8 mouse cellular contexts compared by ENCODE assay signal in the genomic region with DNA sequence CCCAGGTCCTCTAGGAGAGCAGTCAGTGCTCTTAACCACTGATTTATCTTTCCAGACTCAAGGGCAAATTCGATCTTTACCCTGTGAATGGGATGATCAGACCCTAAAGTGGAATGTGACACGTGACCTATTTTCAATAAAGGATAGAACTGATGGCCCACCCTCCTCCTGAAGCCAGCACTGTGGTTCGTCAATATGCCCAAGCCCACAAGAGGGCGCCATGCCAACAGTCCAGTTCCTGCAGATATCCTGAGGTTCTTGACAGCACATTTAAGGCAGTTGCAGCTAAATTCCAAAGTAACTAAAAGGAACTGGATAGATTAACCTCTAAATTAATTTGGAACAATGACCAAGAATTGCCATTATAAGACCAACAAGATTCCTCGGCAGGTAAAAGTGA. TPM values are rescaled to one million over a fixed set of nuclear protein-coding genes. Genes with fewer than 3 reads are reported as not detected.
DNase-seq lines count a peak whose midpoint lies in the region; ATAC-seq and TF ChIP-seq lines count a peak whose summit lies in the region.

No protein-coding gene starts in this region.

- ATAC-seq in G1E (ENCODE audit: extremely low read depth, insufficient number of reproducible peaks, low FRiP score, poor library complexity, severe bottlenecking), result no peak
- ATAC-seq in embryonic facial prominence, embryonic 11.5 days (replicated peaks; ENCODE audit: insufficient number of reproducible peaks, low FRiP score, low TSS enrichment, low read depth), result no peak
- no peak for ATAC-seq in lung, embryonic 14.5 days (ENCODE audit: insufficient read depth)

- peak; percentile 81 to 85 for DNase-seq in cerebellum, postnatal 10 days
- DNase-seq in cerebellum, adult 8-10 months, result no peak
- peak; percentile 66 to 72 for DNase-seq in layer of hippocampus, postnatal 10 days (ENCODE audit: low spot score in 2 of 2)
- no peak for DNase-seq in layer of hippocampus, adult 9-10 months (ENCODE audit: low spot score)
- DNase-seq in G1E (ENCODE audit: low spot score), result peak; percentile 18
- peak; percentile 75 for DNase-seq in embryonic facial prominence, embryonic 11.5 days (ENCODE audit: low spot score)
- peak; percentile 82 for DNase-seq in lung, embryonic 14.5 days
- peak; percentile 40 for DNase-seq in thymus, postnatal 36 days

- H3K4me1 ChIP-seq in G1E (ENCODE audit: insufficient read depth, low read depth, low read length), result peaks cover 9% of the 10 kb centered on the region
- peaks cover 9% of the 10 kb centered on the region for H3K4me1 ChIP-seq in embryonic facial prominence, embryonic 11.5 days (ENCODE audit: control insufficient read depth, insufficient read depth, low read length)
- 0 out of 2 replicates have a peak, but pooled peaks cover 3% of the 10 kb centered on the region for H3K4me1 ChIP-seq in lung, embryonic 14.5 days (ENCODE audit: insufficient read depth)

- H3K36me3 ChIP-seq in G1E (replicated peaks), result no peaks in the 10 kb centered on the region
- no peaks in the 10 kb centered on the region for H3K36me3 ChIP-seq in embryonic facial prominence, embryonic 11.5 days (replicated peaks; ENCODE audit: control insufficient read depth, insufficient read depth, low read depth, low read length)
- no peaks in the 10 kb centered on the region for H3K36me3 ChIP-seq in lung, embryonic 14.5 days (ENCODE audit: insufficient read depth)

- no peak for TF ChIP-seq CTCF in G1E (IDR thresholded peaks at IDR 0.05; ENCODE audit: low read depth, low read length)
- TF ChIP-seq CTCF in lung, embryonic 14.5 days (IDR thresholded peaks at IDR 0.05; ENCODE audit: low read depth), result peak; percentile 79

- no peaks in the 10 kb centered on the region for H3K27me3 ChIP-seq in G1E (ENCODE audit: insufficient read depth, low read length)
- H3K27me3 ChIP-seq in embryonic facial prominence, embryonic 11.5 days (ENCODE audit: control insufficient read depth, insufficient read depth, low read length), result peaks cover 11% of the 10 kb centered on the region; the same call in 1 of the 2 replicates
- H3K27me3 ChIP-seq in lung, embryonic 14.5 days (ENCODE audit: insufficient read depth, low read length), result peaks cover 36% of the 10 kb centered on the region

- 27% methylated on average over 5 of the region's 5 CpGs for whole genome bisulfite sequencing in embryonic facial prominence, embryonic 11.5 days
- WGBS in lung, embryonic 14.5 days, result 25% methylated on average over 5 of the region's 5 CpGs

- no peak overlapping the region for H3K27ac ChIP-seq in embryonic facial prominence, embryonic 11.5 days (replicated peaks; ENCODE audit: low read depth, low read length)
- no peak overlapping the region for H3K27ac ChIP-seq in lung, embryonic 14.5 days (ENCODE audit: low read depth)

- H3K4me2 ChIP-seq in embryonic facial prominence, embryonic 11.5 days (ENCODE audit: low read depth, low read length), result no peak overlapping the region
- no peak overlapping the region for H3K4me2 ChIP-seq in lung, embryonic 14.5 days

- no peak overlapping the region for H3K9ac ChIP-seq in embryonic facial prominence, embryonic 11.5 days (replicated peaks; ENCODE audit: low read length)
- H3K9ac ChIP-seq in lung, embryonic 14.5 days, result no peak overlapping the region

- H3K9me3 ChIP-seq in G1E (replicated peaks), result peaks cover 27% of the 10 kb centered on the region
- H3K9me3 ChIP-seq in embryonic facial prominence, embryonic 11.5 days (replicated peaks; ENCODE audit: control insufficient read depth, low read length), result no peaks in the 10 kb centered on the region
- H3K9me3 ChIP-seq in lung, embryonic 14.5 days (ENCODE audit: low read depth, low read length), result no peaks in the 10 kb centered on the region

- H3K4me3 ChIP-seq in G1E (ENCODE audit: low read depth, low read length), result no peak overlapping the region
- no peak overlapping the region for H3K4me3 ChIP-seq in embryonic facial prominence, embryonic 11.5 days (ENCODE audit: low read depth, low read length)
- no peak overlapping the region for H3K4me3 ChIP-seq in lung, embryonic 14.5 days (ENCODE audit: low read depth, low read length)

RNA-seq across cellular contexts. Expression of a gene that starts 3.5 kb away (rescaled TPM):
- total RNA-seq in layer of hippocampus, postnatal 10 days (2021), result 10 to 100 TPM; 11.4 to 11.6 TPM
- not detected in 2 replicates for total RNA-seq in G1E (2014; fragmentation: Nextera tagmentation)
- 0.05 and 0.23 TPM in 2 replicates for total RNA-seq in G1E (2017)
- 0.01 and 0.07 TPM in 2 replicates for polyA plus RNA-seq in G1E (2012)
- polyA plus RNA-seq in embryonic facial prominence, embryonic 11.5 days (2014; fragmentation: Nextera tagmentation; extraction: Ambion mirVana), result 17.6 and 22.9 TPM in 2 replicates
- polyA plus RNA-seq in lung, embryonic 14.5 days (2014; fragmentation: Nextera tagmentation; extraction: Ambion mirVana), result 14.8 and 18.0 TPM in 2 replicates

RNA-seq across cellular contexts. Expression of a gene that starts 6.6 kb away (rescaled TPM):
- 100 to 1,000 TPM; 135 to 141 TPM for total RNA-seq in layer of hippocampus, postnatal 10 days (2021)
- total RNA-seq in G1E (2014; fragmentation: Nextera tagmentation) (44.7 and 55.8 TPM in 2 replicates), G1E (2017) (51.1 and 58.2 TPM in 2 replicates)
- 60.8 and 61.4 TPM in 2 replicates for polyA plus RNA-seq in G1E (2012)
- polyA plus RNA-seq in embryonic facial prominence, embryonic 11.5 days (2014; fragmentation: Nextera tagmentation; extraction: Ambion mirVana), result 117 and 134 TPM in 2 replicates
- 142 and 151 TPM in 2 replicates for polyA plus RNA-seq in lung, embryonic 14.5 days (2014; fragmentation: Nextera tagmentation; extraction: Ambion mirVana)

RNA-seq across cellular contexts. Expression of a gene that starts 24.9 kb away (rescaled TPM):
- total RNA-seq in layer of hippocampus, postnatal 10 days (2021), result 10 to 100 TPM; 27.3 to 33.0 TPM
- total RNA-seq in G1E (2014; fragmentation: Nextera tagmentation), result 6.9 and 7.2 TPM in 2 replicates
- total RNA-seq in G1E (2017), result 19.4 and 23.4 TPM in 2 replicates
- polyA plus RNA-seq in G1E (2012), result 16.6 and 21.5 TPM in 2 replicates
- 47.4 and 50.0 TPM in 2 replicates for polyA plus RNA-seq in embryonic facial prominence, embryonic 11.5 days (2014; fragmentation: Nextera tagmentation; extraction: Ambion mirVana)
- polyA plus RNA-seq in lung, embryonic 14.5 days (2014; fragmentation: Nextera tagmentation; extraction: Ambion mirVana), result 36.2 and 38.0 TPM in 2 replicates

RNA-seq across cellular contexts. Expression of a gene that starts 27.0 kb away (rescaled TPM):
- 1 to 10 TPM; 4.7 to 5.2 TPM for total RNA-seq in layer of hippocampus, postnatal 10 days (2021)
- total RNA-seq in G1E (2014; fragmentation: Nextera tagmentation) (not detected in 2 replicates), G1E (2017) (under 0.01 and 0.12 TPM in 2 replicates)
- not detected in 2 replicates for polyA plus RNA-seq in G1E (2012)
- polyA plus RNA-seq in embryonic facial prominence, embryonic 11.5 days (2014; fragmentation: Nextera tagmentation; extraction: Ambion mirVana), result 0.84 and 1.1 TPM in 2 replicates
- polyA plus RNA-seq in lung, embryonic 14.5 days (2014; fragmentation: Nextera tagmentation; extraction: Ambion mirVana), result 0.17 and 0.84 TPM in 2 replicates

Comparison
In these comparisons a context has a peak if more than half of its experiments do, and no peak if none do; other contexts are left out.
1. DNase-seq: peak in cerebellum, postnatal 10 days (2 of 2), layer of hippocampus, postnatal 10 days (2 of 2), G1E (single experiment), embryonic facial prominence, embryonic 11.5 days (single experiment), lung, embryonic 14.5 days (single experiment) and thymus, postnatal 36 days (2 of 2); none in cerebellum, adult 8-10 months (single experiment) and layer of hippocampus, adult 9-10 months (single experiment).
2. RNA of a gene that starts 3.5 kb away (polyA plus RNA-seq): 17.6 to 22.9 TPM in embryonic facial prominence, embryonic 11.5 days and 14.8 to 18.0 TPM in lung, embryonic 14.5 days; 0.01 to 0.07 TPM in G1E; every median in the first group is over 10 times any median in the second.